Mouse (Mus musculus): ENCODE results near the gene Mfsd13b. TPM values are rescaled to one million over a fixed set of nuclear protein-coding genes. Genes with fewer than 3 reads are reported as not detected.

The Mfsd13b gene
- polyA plus RNA-seq, 1 experiment from 2014 or later, result 0.11 TPM

DNA sequence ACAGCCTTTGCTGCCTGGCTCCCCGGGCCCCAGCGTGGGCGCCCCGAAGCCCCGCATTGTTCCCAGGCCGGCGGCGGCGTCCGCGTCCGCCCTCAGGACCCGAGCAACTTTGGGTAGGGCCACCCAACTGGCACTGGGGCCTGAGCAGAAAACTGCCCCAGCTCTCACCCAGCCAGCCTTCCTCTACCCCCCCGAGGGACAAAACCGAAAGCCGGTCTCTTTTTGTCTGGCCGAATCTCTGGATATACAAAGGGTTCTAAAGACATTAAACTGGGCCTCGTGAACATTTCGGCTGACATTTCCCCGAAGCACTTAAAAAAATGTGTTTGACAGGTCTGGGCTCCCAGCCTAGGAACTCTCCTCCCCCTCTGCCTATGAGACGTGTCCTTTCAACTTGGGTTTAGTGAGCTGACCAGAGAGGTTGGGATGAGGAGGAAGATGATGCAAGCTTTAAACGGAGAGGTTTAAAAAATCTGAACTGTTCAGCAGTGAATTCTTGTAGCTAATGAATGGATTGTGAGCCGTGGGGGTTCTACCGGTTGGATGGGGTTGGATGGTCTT is 52.9 kb downstream of the Mfsd13b start:
- Histone ChIP-seq H3K27ac (peak overlapping the region; percentile 99), H3K27me3 (ENCODE audit: insufficient read depth, poor library complexity, severe bottlenecking) (peaks cover 18% of the 10 kb centered on the region; the same call in 1 of the 2 replicates), H3K4me1 (peaks cover 21% of the 10 kb centered on the region), H3K9me3 (no peaks in the 10 kb centered on the region), H3K36me3 (no peaks in the 10 kb centered on the region), H3K4me3 (peak overlapping the region; percentile 99)
- peak; percentile 77 for DNase-seq (ENCODE audit: low spot score)
- under 1% methylated on average over 24 of the region's 24 CpGs for WGBS

DNA sequence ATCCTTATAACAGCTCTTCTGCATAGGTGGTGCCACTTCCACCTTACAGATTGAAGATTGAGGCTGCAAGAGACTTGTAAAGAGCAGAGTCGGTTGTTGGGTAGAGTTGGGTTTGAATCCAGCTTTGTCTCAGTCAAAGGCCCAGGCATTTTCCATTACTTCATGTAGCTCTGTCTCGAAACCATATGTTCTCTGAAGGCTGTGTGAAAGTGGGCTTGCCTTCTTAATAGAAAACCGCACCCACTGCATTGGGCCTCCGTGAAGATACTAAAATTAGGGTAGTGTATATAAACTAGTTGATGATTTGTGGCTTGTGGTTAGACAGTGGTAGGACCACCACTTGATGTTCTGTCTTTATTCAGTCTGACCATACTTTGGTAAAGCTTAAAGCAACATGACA is 58.3 kb downstream of the Mfsd13b start:
- 87% methylated on average over 4 of the region's 4 CpGs for WGBS
- Histone ChIP-seq H3K27ac (no peak overlapping the region), H3K27me3 (ENCODE audit: insufficient read depth, poor library complexity, severe bottlenecking) (no peaks in the 10 kb centered on the region), H3K4me1 (peaks cover 21% of the 10 kb centered on the region), H3K9me3 (no peaks in the 10 kb centered on the region), H3K4me3 (no peak overlapping the region), H3K36me3 (no peaks in the 10 kb centered on the region)
- DNase-seq (ENCODE audit: low spot score), result no peak

- WGBS, result 82% methylated on average over 1 of the region's 1 CpGs
- no peaks in the 10 kb centered on the region for H3K9me3 ChIP-seq
- no peak overlapping the region for H3K27ac ChIP-seq
- no peaks in the 10 kb centered on the region for H3K36me3 ChIP-seq
- H3K4me3 ChIP-seq, result no peak overlapping the region
- H3K4me1 ChIP-seq, result peaks cover 10% of the 10 kb centered on the region
- no peaks in the 10 kb centered on the region for H3K27me3 ChIP-seq (ENCODE audit: insufficient read depth, poor library complexity, severe bottlenecking)
- DNase-seq (ENCODE audit: low spot score), result no peak
Measured at GRCm38 (mm10) chr7:121041989-121042388, 59.7 kb downstream of the Mfsd13b start.

- Histone ChIP-seq H3K27ac (no peak overlapping the region), H3K4me3 (no peak overlapping the region), H3K36me3 (no peaks in the 10 kb centered on the region; the same call in 1 of the 2 replicates), H3K27me3 (ENCODE audit: insufficient read depth, poor library complexity, severe bottlenecking) (no peaks in the 10 kb centered on the region), H3K9me3 (no peaks in the 10 kb centered on the region), H3K4me1 (peaks cover 7% of the 10 kb centered on the region)
- WGBS, result 91% methylated on average over 3 of the region's 3 CpGs
- no peak for DNase-seq (ENCODE audit: low spot score)
Measured at GRCm38 (mm10) chr7:121043004-121043403, 60.7 kb downstream of the Mfsd13b start.

GRCm38 (mm10) chr7:121043510-121043909 is 61.2 kb downstream of the Mfsd13b start:
- no peak for DNase-seq (ENCODE audit: low spot score)
- peaks cover 3% of the 10 kb centered on the region; the same call in 1 of the 2 replicates for H3K36me3 ChIP-seq
- H3K4me1 ChIP-seq, result peaks cover 6% of the 10 kb centered on the region
- H3K27ac ChIP-seq, result no peak overlapping the region
- no peaks in the 10 kb centered on the region for H3K9me3 ChIP-seq
- no peak overlapping the region for H3K4me3 ChIP-seq
- no peaks in the 10 kb centered on the region for H3K27me3 ChIP-seq (ENCODE audit: insufficient read depth, poor library complexity, severe bottlenecking)
- WGBS, result 97% methylated on average over 1 of the region's 1 CpGs

GRCm38 (mm10) chr7:121044251-121044650 is 61.9 kb downstream of the Mfsd13b start:
- H3K27ac ChIP-seq, result no peak overlapping the region

DNA sequence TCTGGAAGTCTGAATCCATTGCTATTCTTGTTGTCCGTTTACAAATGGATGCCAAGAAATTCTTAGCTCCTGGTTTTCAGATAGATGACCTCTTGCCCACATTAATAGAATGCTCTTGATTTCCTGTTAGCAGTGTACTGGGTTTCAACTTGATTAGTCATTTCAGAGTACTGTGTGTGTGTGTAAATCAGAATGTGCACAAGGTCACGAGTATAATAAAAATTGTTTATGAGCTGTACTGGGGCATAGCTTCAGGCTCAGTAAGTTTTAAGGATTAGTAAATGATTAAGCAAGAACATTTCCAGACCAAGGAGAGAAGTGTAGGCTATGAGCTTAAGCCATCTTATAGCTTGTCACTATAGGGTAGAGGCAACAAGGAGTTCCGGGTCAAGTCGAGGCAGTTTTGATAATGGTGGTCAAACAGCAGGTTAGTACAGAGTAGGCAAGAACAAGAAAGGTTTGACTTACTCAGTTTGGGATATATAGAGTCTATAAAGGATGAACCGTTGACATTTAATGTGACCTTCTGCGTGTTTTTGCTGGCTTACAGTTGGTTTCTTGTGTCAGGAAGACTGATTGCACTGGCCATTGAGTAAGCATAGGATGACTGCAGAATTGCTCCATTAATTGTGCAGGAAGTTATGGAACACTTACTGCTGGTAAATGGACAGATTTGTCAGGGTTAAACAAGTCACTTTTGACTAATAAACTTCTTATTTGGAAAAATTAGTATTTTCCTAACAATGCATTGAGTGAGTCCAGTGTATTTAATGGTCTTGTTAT is 63.6 kb downstream of the Mfsd13b start:
- Histone ChIP-seq H3K27me3 (ENCODE audit: insufficient read depth, poor library complexity, severe bottlenecking) (no peaks in the 10 kb centered on the region), H3K4me1 (no peaks in the 10 kb centered on the region; the same call in 1 of the 2 replicates), H3K27ac (no peak overlapping the region), H3K36me3 (peaks cover 15% of the 10 kb centered on the region), H3K9me3 (no peaks in the 10 kb centered on the region), H3K4me3 (no peak overlapping the region)
- no peak for DNase-seq (ENCODE audit: low spot score)
- 91% methylated on average over 6 of the region's 6 CpGs for WGBS

More at GRCm38 (mm10) chr7:121044251-121044650, 61.9 kb downstream of the Mfsd13b start:
- 24% methylated on average over 1 of the region's 1 CpGs for WGBS
- DNase-seq (ENCODE audit: low spot score), result no peak
- peaks cover 6% of the 10 kb centered on the region for H3K4me1 ChIP-seq
- H3K36me3 ChIP-seq, result peaks cover 4% of the 10 kb centered on the region; the same call in 1 of the 2 replicates
- H3K4me3 ChIP-seq, result no peak overlapping the region
- H3K9me3 ChIP-seq, result no peaks in the 10 kb centered on the region
- H3K27me3 ChIP-seq (ENCODE audit: insufficient read depth, poor library complexity, severe bottlenecking), result no peaks in the 10 kb centered on the region

- Histone ChIP-seq H3K27ac (no peak overlapping the region), H3K4me1 (no peaks in the 10 kb centered on the region; the same call in 1 of the 2 replicates), H3K4me3 (no peak overlapping the region), H3K36me3 (peaks cover 23% of the 10 kb centered on the region), H3K27me3 (ENCODE audit: insufficient read depth, poor library complexity, severe bottlenecking) (no peaks in the 10 kb centered on the region), H3K9me3 (no peaks in the 10 kb centered on the region)
- 90% methylated on average over 2 of the region's 2 CpGs for WGBS
- DNase-seq (ENCODE audit: low spot score), result no peak
Measured at GRCm38 (mm10) chr7:121047624-121048023, 65.3 kb downstream of the Mfsd13b start.

GRCm38 (mm10) chr7:121053071-121053470 is 70.8 kb downstream of the Mfsd13b start:
- DNase-seq (ENCODE audit: low spot score), result no peak
- Histone ChIP-seq H3K4me3 (no peak overlapping the region), H3K27ac (no peak overlapping the region), H3K36me3 (peaks cover 68% of the 10 kb centered on the region), H3K4me1 (no peaks in the 10 kb centered on the region), H3K9me3 (no peaks in the 10 kb centered on the region), H3K27me3 (ENCODE audit: insufficient read depth, poor library complexity, severe bottlenecking) (no peaks in the 10 kb centered on the region)
- WGBS, result 89% methylated on average over 4 of the region's 4 CpGs

DNA sequence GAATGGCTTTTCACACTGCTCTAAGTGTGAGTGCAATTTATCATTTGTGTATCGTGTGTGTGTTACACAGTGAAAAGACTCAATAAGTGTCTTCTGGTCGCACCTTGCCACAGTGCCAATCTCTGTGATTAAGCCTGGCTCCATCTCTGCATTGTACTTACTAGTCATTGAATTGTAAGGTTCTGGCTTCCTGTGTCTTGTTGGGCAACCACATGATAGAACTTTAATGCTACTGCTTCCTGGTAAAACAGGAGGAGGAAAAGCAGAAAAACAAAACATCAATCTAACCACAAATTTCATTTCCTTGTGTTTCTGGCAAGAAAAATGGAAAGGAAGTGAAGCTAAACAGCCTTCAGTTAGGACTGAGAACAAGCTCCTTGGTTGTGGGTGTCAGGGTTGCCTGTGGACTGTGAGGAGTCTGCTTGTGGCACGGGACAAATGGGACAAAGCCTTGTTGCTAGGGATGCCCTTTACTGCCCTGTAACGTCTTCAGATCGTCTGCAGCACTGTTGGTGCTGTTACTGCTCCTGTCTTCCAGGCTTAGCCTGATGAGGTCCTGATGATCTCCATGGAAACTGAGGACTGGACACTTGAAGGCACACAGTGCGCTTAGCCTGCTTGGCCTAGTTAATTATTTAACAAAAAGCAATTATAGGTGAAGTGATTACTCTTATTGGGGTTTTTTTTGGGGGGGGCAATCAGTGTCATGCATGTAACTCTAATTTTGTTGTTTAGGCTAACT is 77.3 kb downstream of the Mfsd13b start:
- Histone ChIP-seq H3K9me3 (no peaks in the 10 kb centered on the region), H3K36me3 (peaks cover 45% of the 10 kb centered on the region), H3K4me1 (no peaks in the 10 kb centered on the region), H3K27ac (no peak overlapping the region), H3K27me3 (ENCODE audit: insufficient read depth, poor library complexity, severe bottlenecking) (no peaks in the 10 kb centered on the region), H3K4me3 (no peak overlapping the region)
- 77% methylated on average over 6 of the region's 6 CpGs for WGBS
- DNase-seq (ENCODE audit: low spot score), result no peak

DNA sequence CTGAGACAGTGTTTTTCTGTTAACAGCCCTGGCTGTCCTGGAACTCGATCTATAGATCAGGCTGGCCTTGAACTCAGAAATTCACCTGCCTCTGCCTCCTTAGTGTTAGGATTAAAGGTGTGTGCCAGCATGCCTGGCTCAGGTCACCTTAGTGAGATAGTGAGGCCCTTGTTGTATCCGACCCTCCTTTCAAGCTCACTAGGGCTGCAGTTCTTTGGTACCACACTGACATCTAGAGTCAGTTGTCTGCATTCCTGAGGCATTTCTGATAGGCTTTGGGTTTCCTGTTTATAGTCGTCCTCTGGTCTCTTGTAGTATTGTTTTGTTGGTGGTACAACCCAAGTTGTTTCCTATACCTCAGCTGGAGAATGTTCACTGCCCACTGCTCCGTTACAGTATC is 82.0 kb downstream of the Mfsd13b start:
- Histone ChIP-seq H3K27me3 (ENCODE audit: insufficient read depth, poor library complexity, severe bottlenecking) (no peaks in the 10 kb centered on the region), H3K9me3 (no peaks in the 10 kb centered on the region), H3K4me3 (no peak overlapping the region), H3K27ac (no peak overlapping the region), H3K36me3 (peaks cover 16% of the 10 kb centered on the region), H3K4me1 (no peaks in the 10 kb centered on the region)
- no peak for DNase-seq (ENCODE audit: low spot score)
- 43% methylated on average over 4 of the region's 4 CpGs for WGBS

Data from heart, embryonic 10.5 days (tissue).